Mouse (Mus musculus) erythroblast, embryonic 14.5 days (primary cell): Measurements from ENCODE around the gene Gm10985. TPM values are rescaled to one million over a fixed set of nuclear protein-coding genes. Genes with fewer than 3 reads are reported as not detected.

Source experiments
- H3K27me3 ChIP-seq: 2 replicates; pipeline ENCODE4 v1.6.1; 2012; ENCODE audit warnings: inconsistent platforms; ENCODE audit not compliant: control insufficient read depth
- H3K36me3 ChIP-seq: 2 replicates; pipeline ENCODE4 v1.6.1; 2012; ENCODE audit warnings: mild to moderate bottlenecking, inconsistent platforms; ENCODE audit not compliant: control insufficient read depth
- H3K4me1 ChIP-seq: 2 replicates; pipeline ENCODE4 v1.6.1; 2012; ENCODE audit warnings: inconsistent platforms; ENCODE audit not compliant: control insufficient read depth
- H3K4me3 ChIP-seq: replicated peaks from 2 replicates; pipeline ENCODE3; 2012; ENCODE audit warnings: moderate library complexity, mild to moderate bottlenecking, inconsistent platforms
- H3K9me3 ChIP-seq: 2 replicates; pipeline ENCODE4 v1.6.1; 2012; ENCODE audit warnings: low read length, inconsistent platforms, mixed read lengths; ENCODE audit not compliant: control insufficient read depth
- GATA1 ChIP-seq: IDR thresholded peaks from 2 replicates; pipeline ENCODE4 v1.6.1; 2012; ENCODE audit warnings: low read length, inconsistent platforms, mixed read lengths
- TAL1 ChIP-seq: IDR thresholded peaks from 3 replicates; pipeline ENCODE4 v1.6.1; 2012; ENCODE audit warnings: low read length, inconsistent platforms, mixed read lengths
- polyA plus RNA-seq: library from polyadenylated mRNA; stranded (reverse); fragments of >175 nt; gene quantifications from 2 replicates; pipeline ENCODE4 v1.2.3, GENCODE M21; 2012

Gene Gm10985
- polyA plus RNA-seq, 1 experiment, result not detected

DNA sequence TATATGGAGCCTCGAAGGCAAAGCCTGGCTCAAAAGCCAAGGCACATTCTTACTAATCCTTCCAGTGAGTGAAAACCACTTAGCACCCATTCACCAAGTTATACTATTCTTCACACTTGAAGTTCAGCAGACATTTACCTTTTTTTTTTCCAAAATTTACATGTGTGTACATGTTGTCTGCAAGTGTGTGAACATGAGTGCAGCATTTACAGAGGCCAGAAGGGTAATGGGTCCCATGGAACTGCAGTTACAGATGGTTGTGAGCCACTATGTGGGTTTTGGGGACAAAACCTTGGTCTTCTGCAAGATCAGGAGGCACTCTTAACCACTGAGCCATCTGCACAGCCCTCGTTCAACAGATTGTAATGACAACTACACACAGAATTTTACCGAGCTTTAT is 9.9 kb downstream of the Gm10985 start:
- TF ChIP-seq GATA1, result no peak
- TF ChIP-seq TAL1, result no peak
- Histone ChIP-seq H3K9me3 (no peaks in the 10 kb centered on the region), H3K27me3 (no peaks in the 10 kb centered on the region), H3K4me1 (no peaks in the 10 kb centered on the region), H3K4me3 (no peak overlapping the region), H3K36me3 (peaks cover 42% of the 10 kb centered on the region)

DNA sequence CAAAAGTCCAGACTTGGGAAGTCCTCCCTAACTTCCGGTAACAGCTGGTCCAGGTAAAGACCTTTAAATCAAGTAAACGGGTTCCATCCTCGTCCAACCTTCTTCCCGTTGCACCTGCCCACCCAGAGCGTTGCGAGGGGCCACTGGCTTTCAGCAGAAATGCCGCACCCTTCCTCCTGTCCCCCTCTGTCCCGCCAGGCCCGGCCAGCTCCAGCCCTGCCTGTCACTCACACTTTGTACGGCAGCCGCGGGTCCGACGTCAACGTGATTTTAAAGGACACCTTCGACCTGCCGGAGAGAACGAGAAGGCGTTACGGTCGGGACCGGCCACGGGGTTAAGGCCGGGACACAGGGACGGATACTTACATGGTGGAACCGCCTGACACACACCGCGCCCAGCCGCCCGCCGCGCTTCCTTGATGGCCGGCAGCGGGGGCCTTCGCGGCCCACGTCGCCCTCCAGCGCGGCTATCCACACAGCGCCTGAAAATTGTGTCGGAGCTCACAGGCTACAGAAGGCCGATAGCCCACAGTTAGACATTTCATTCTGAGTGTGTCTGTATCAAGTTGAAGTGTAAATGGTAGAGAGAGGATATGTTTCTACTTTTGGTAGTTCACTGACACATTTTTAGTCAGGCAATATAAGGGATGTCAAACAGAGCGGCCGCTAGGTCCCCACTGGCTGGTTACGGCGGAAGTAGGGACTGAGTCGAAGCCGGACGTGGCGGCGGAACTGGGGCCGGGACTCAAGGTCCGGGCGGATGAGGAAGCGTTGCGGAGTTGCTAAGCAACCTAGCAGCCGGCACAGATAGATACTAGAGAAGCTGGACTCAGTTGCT is 18.7 kb downstream of the Gm10985 start, which contains the start of gene Ufm1:
Gene Ufm1 (minus strand): TSS at position 448 of the 838 bp plus-strand sequence.
- Histone ChIP-seq H3K4me1 (peaks cover 21% of the 10 kb centered on the region), H3K9me3 (no peaks in the 10 kb centered on the region), H3K36me3 (peaks cover 30% of the 10 kb centered on the region), H3K4me3 (peak within 1 kb of the TSS; percentile 87), H3K27me3 (no peaks in the 10 kb centered on the region)
- TF ChIP-seq TAL1 (no peak), GATA1 (0 out of 2 replicates have a peak, but pooled peaks have one; percentile 11)

DNA sequence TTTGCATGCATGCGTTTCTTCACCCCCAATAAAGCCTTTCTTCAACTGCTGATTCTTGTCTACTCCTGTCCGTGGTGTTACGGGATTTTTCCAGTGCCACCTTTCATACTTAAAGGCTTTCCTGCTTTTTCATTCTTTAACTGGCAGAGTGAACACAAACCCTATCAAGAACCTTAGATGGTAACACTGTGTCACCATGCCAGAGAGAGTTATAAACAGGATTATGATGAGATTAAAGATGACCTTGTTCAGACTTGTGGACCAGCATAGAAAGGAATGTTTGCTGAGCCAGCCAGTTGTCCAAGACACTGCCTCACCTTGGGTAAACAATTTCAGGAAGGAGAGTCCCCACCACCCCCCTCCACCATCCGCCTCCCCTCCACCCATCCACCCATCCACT is 23.3 kb downstream of the Gm10985 start:
- TF ChIP-seq TAL1, result no peak
- TF ChIP-seq GATA1, result no peak
- Histone ChIP-seq H3K27me3 (no peaks in the 10 kb centered on the region; the same call in 1 of the 2 replicates), H3K4me1 (peaks cover 11% of the 10 kb centered on the region), H3K9me3 (no peaks in the 10 kb centered on the region), H3K4me3 (no peak overlapping the region), H3K36me3 (no peaks in the 10 kb centered on the region)

DNA sequence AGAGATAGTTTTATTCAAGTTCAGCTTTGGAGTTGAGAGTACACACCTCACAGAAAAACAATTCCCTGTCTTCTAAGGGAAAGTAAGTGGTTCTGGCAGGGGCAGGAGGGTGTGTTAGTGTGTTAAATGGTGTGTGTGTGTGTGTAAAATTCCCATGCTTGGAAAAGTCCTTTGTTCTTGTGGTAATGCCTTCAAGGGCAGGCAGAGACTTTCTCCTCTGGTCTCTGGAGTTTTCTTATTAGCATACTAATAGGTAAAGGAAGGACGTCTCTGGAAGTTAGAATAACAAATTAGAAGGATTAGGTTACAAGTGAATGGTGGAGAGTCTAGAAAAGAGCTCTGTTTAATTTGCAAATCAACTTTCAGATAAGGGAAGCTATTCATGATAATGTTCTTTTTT is 24.4 kb downstream of the Gm10985 start:
- H3K27me3 ChIP-seq, result no peaks in the 10 kb centered on the region; the same call in 1 of the 2 replicates
- H3K9me3 ChIP-seq, result no peaks in the 10 kb centered on the region
- TF ChIP-seq GATA1 (no peak), TAL1 (no peak)
- H3K4me1 ChIP-seq, result peaks cover 3% of the 10 kb centered on the region
- H3K36me3 ChIP-seq, result no peaks in the 10 kb centered on the region
- H3K4me3 ChIP-seq, result no peak overlapping the region

DNA sequence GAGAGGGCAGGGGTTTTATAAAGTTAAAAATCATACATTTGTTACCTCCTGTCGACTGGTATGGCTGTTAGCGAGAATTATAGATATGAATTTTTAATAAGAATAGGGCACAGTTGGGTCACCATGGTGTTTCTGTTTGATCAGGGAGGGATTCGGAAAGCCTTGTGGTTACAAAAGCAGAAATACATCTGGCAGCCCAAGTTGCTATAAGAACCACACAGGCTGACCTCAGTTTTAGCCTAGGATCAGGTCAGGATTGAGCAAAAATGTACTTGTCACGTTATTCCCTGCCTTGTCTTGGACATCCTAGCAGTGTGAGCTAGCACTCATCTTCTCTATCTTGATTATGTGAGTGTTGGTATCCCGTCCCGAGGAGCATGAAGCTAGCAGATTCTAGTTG is 25.6 kb downstream of the Gm10985 start:
- H3K4me3 ChIP-seq, result no peak overlapping the region
- H3K9me3 ChIP-seq, result no peaks in the 10 kb centered on the region
- no peaks in the 10 kb centered on the region for H3K36me3 ChIP-seq
- no peaks in the 10 kb centered on the region for H3K4me1 ChIP-seq
- no peak for TF ChIP-seq TAL1
- no peak for TF ChIP-seq GATA1
- no peaks in the 10 kb centered on the region; the same call in 1 of the 2 replicates for H3K27me3 ChIP-seq

DNA sequence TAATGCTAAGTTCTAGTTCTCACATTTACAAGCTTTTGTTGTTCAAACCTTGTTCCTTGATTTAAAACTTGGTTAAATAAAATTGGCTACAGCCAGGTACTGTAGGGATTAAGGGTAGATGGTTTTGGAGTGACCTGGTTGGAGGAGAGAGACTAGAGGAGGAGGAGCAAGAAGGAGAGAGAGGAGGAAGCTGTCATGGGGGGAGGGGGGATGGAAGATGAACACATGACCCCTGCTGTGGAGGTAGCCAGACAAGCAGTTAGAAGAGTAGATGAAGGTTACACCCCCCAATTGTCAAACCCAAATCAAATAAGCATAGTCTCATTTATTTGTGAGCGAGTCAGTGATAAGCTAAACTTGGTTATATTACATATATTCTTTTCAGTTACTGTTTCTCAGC is 26.7 kb downstream of the Gm10985 start:
- H3K4me1 ChIP-seq, result no peaks in the 10 kb centered on the region
- no peaks in the 10 kb centered on the region for H3K36me3 ChIP-seq
- H3K4me3 ChIP-seq, result no peak overlapping the region
- TF ChIP-seq TAL1 (no peak), GATA1 (no peak)
- H3K9me3 ChIP-seq, result no peaks in the 10 kb centered on the region
- H3K27me3 ChIP-seq, result no peaks in the 10 kb centered on the region; the same call in 1 of the 2 replicates

DNA sequence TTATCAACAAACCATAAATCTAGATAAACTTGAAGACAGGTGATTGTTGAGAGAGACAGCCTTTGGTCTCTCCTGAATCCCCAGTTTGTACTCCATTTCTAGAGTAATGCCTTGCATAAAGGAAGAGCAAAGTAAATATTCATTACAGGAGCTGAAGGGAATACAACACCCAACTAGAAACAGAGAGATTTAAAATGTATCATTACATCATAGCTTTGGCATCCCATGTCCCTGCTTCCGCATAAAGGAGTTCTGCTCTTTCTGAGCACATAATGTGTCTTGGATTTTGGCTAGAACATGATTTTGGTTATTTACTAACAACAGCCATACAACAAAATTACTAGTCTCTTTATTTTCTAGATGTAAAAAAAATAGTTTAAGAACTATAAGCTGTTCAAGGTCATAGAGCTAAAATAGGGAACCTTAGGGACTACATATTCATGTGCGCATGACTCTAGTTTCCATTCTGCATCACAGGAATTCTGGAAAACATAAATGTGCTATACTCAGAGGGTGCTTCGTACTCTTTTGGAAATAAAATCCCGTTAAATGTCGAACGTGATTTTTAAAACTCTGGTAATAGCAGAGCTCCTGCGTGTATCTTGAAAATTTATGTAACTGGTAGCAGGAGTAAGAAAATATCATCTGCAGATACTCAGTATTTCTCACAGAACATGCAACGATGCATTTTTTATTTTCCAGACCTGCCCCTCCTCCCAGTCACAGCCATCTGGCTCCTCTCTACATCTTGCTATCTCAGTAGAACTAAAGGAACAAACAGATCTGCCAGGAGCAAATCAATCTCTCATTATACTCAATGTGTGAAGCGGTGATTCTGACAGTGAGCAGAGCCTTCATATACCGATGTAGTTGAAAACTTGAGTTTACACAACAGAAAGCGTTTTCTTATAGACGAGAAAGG is 46.0 kb downstream of the Gm10985 start:
- no peaks in the 10 kb centered on the region for H3K4me1 ChIP-seq
- no peak overlapping the region for H3K4me3 ChIP-seq
- TF ChIP-seq TAL1 (no peak), GATA1 (no peak)
- no peaks in the 10 kb centered on the region for H3K36me3 ChIP-seq
- H3K27me3 ChIP-seq, result no peaks in the 10 kb centered on the region
- H3K9me3 ChIP-seq, result peaks cover 5% of the 10 kb centered on the region; the same call in 1 of the 2 replicates

Other genes starting within 250 kb of the Gm10985 start
- 0.02 TPM in 1 of 2 replicates, not detected in the other for gene Frem2, start 187.7 kb upstream of the Gm10985 start, polyA plus RNA-seq
- gene Ufm1, start 18.7 kb downstream of the Gm10985 start, polyA plus RNA-seq, result 0.33 and 0.59 TPM in 2 replicates